Mouse (Mus musculus): Measurements from ENCODE around the gene Leng1.

GRCm38 (mm10) chr7:3646188-3646587 lies 19.5 kb downstream of the Leng1 start:
- TF ChIP-seq MAX (IDR thresholded peaks at IDR 0.05), result no peak
- TF ChIP-seq CTCF (IDR thresholded peaks at IDR 0.05; ENCODE audit: control insufficient read depth, insufficient read depth, insufficient read length), result no peak
- no peak for TF ChIP-seq MYOG (IDR thresholded peaks at IDR 0.05; ENCODE audit: control insufficient read depth, extremely low read depth, insufficient read length)
- TF ChIP-seq CEBPB (IDR thresholded peaks at IDR 0.05; ENCODE audit: low read depth), result no peak
- TF ChIP-seq FOSL1 (IDR thresholded peaks at IDR 0.05; ENCODE audit: insufficient read depth, low read length, poor library complexity, severe bottlenecking), result no peak
- TF ChIP-seq USF1 (IDR thresholded peaks at IDR 0.05; ENCODE audit: low read depth), result no peak

All from C2C12 (cell line).